Mouse (Mus musculus): ENCODE results near the gene Mrpl20.

Mrpl20 gene

DNA sequence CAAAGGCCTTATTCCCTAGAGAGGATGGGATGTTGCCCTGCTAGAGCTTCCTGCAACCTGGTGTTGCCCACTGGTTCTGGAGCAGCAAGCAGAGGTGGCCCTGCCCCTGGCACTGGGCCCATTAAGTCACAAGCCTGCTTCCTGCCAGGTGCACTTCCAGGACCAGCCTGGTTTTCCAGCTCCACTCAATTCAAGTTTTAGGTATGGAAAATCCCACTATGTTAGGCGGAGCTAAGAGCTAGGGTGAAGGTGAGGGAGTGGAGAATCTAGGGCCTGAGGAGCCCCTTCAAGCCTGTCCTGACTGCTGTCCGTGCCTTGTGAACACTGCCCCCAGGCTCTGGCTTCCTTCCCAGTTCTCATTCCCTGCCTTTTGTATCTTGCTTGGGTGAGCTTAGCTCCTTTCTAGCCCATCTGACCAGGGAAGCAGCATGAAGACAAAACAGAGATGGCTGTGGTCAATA lies 49.3 kb downstream of the Mrpl20 start:
- DNase-seq (ENCODE audit: low read depth, low spot score), result no peak

DNA sequence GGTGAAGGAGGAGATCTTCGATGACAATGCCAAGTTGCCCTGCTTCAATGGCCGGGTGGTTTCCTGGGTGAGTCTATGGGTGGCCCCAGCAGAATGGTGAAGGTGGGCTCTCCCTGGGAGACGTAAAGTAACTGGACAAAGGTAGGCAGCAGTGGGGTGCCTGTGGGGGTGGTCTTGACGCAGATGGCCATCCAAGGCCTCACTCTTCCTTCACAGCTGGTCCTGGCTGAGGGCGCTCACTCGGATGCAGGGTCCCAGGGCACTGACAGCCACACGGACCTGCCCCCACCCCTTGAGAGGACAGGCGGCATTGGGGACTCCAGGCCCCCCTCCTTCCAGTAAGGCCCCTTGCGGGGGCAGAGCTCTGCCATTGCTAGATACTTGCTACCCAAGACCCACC lies 50.7 kb downstream of the Mrpl20 start:
- no peak for DNase-seq (ENCODE audit: low read depth, low spot score)

DNA sequence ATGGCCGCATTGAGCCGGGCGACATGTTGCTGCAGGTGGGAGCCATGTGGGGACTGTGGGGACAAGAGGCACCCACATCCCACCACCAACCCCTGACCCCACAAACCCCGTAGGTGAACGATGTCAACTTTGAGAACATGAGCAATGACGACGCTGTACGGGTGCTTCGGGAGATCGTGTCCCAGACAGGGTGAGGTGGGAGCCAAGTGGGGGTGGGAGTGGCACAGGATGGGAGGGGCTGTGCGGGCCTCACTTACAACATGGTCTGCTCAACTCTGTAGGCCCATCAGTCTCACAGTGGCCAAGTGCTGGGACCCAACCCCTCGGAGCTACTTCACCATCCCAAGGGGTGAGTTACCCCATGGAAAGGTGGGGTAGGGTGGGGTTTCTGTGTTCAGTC lies 52.3 kb downstream of the Mrpl20 start:
- no peak for DNase-seq (ENCODE audit: low read depth, low spot score)

DNA sequence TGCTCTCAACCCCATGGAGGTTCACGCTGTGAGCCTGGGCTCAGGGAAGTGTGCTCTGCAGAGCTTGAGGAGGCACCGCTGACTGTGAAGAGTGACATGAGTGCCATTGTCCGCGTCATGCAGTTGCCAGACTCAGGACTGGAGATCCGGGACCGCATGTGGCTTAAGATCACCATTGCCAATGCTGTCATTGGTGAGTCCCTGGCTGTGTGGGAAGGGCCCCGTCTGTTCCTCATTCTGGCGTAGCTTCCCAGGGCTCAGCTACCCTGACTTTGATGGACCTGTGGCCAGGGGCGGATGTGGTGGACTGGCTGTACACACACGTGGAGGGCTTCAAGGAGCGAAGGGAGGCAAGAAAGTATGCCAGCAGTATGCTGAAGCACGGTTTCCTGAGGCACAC lies 53.4 kb downstream of the Mrpl20 start:
- DNase-seq (ENCODE audit: low read depth, low spot score), result no peak

DNA sequence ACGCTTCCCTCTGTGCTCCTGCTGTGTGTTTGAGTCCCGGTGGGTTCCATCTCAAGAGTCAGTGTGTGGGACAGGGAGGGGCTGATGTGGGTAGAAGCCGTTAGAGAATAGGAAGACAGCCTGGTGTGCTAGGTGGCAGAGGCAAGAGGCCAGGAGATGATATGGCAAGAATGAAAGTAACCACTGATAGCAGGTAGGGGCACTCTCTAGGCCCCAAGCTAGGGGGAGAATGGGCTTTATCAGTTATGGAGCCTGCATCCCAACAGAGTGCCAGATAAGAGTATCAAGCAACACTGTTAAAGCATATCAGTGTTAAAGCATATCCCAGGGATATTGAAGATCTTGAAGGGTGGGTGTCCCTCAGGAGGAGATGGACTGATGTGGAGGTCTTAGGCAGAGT lies 54.2 kb downstream of the Mrpl20 start:
- no peak for DNase-seq (ENCODE audit: low read depth, low spot score)

DNA sequence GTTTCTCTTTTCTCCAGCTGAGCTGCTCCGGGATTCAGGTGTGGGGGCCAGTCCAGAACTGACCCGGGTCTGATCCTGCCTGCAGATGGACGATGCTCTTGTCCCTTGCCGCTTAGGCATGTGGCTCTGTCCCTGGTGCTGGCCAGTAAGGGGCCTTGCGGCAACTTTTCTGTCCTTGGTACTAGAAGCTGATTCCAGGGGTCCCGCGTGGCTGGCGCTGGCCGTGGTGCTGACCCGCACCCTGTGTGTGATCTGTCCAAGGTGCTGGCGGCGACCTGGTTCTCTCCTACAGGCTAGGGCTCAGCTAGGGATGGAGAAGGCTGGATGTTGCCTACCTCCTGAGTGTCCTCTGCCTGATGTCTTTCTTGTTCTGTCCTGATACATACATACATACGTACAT lies 56.6 kb downstream of the Mrpl20 start:
- DNase-seq (ENCODE audit: low read depth, low spot score), result no peak

Data from retina, adult 2 months (tissue).